Mouse (Mus musculus) heart, adult 2 months (tissue): Measurements from ENCODE around the gene Exosc2. TPM values are rescaled to one million over a fixed set of nuclear protein-coding genes. Genes with fewer than 3 reads are reported as not detected.
A peak's percentile ranks its signal among the peaks of the same experiment; 100 is the strongest.
"Not testable (repeated sequence)": the region's sequence is repeated elsewhere in the genome, so short reads cannot be mapped to it uniquely, and the experiment has no call there.

ENCODE experiments used
- DNase-seq, 2 experiments: peaks; one replicate each; pipeline ENCODE4 v3.0.0; 2021
- H3K27ac ChIP-seq: fragments of 200-600 bp; 2 replicates; pipeline ENCODE4 v1.8.1; 2022
- H3K27me3 ChIP-seq: fragments of 200-500 bp; 2 replicates; pipeline ENCODE4 v1.6.1; 2012; ENCODE audit warnings: mild to moderate bottlenecking, low read length, inconsistent platforms, mixed read lengths; ENCODE audit not compliant: control insufficient read depth, insufficient read depth
- H3K36me3 ChIP-seq: fragments of 200-500 bp; 2 replicates; pipeline ENCODE4 v1.6.1; 2012; ENCODE audit warnings: low read length, inconsistent platforms; ENCODE audit not compliant: control insufficient read depth, insufficient read depth
- H3K4me1 ChIP-seq: fragments of 200-500 bp; 2 replicates; pipeline ENCODE4 v1.6.1; 2011; ENCODE audit warnings: low read length; ENCODE audit not compliant: control insufficient read depth, insufficient read depth
- H3K4me3 ChIP-seq: fragments of 200-600 bp; 2 replicates; pipeline ENCODE4 v1.8.1; 2022
- H3K79me2 ChIP-seq: fragments of 200-500 bp; replicated peaks from 2 replicates; pipeline ENCODE4 v1.6.1; 2012; ENCODE audit warnings: mild to moderate bottlenecking, inconsistent platforms, low read length, moderate library complexity, mixed read lengths; ENCODE audit not compliant: control insufficient read depth, insufficient read depth
- H3K9ac ChIP-seq: fragments of 200-500 bp; 2 replicates; pipeline ENCODE4 v1.6.1; 2012; ENCODE audit warnings: low read depth, mild to moderate bottlenecking, control low read depth, inconsistent platforms, low read length, mixed read lengths
- CTCF ChIP-seq: fragments of 200-600 bp; IDR thresholded peaks from 2 replicates; pipeline ENCODE4 v1.8.1; 2022; ENCODE audit warnings: antibody characterized with exemption, mild to moderate bottlenecking, moderate library complexity
- EP300 ChIP-seq: fragments of 200-500 bp; IDR thresholded peaks from 2 replicates; pipeline ENCODE4 v1.6.1; 2011; ENCODE audit warnings: low read depth, low read length, control low read depth; ENCODE audit not compliant: insufficient read depth
- POLR2A ChIP-seq: fragments of 200-500 bp; IDR thresholded peaks from 2 replicates; pipeline ENCODE4 v1.6.1; 2011; ENCODE audit warnings: mild to moderate bottlenecking, low read depth, low read length, control low read depth; ENCODE audit not compliant: insufficient read depth
- WGBS: fragments of 180-500 bp; shearing (Covaris S2); methylation state at CpG from one replicate; pipeline ENCODE4 v1.1.7; 2018; 5-methylcytosine and 5-hydroxymethylcytosine counted together
- intact Hi-C: fragments of 180-260 bp; cut with DNase I; formaldehyde crosslinking; loops from one replicate; pipeline ENCODE4 v1.15.1; 2025
- polyA plus RNA-seq: library from polyadenylated mRNA; depleted of rRNA; stranded (reverse); fragments of >200 nt; gene quantifications from 2 replicates; pipeline ENCODE4 v1.2.3, GENCODE M21; 2012
- total RNA-seq, 2 experiments: library from RNA; stranded (reverse); gene quantifications; 2 replicates each; pipeline ENCODE4 v1.2.3; 2021

The Exosc2 gene
- total and polyA plus RNA-seq, 3 experiments: 5.5 to 9.0 (median 8.7) TPM

GRCm38 (mm10) chr2:31656374-31656773, 14.1 kb upstream of the Exosc2 start:
- Histone ChIP-seq H3K4me3 (no peak overlapping the region), H3K36me3 (no peaks in the 10 kb centered on the region), H3K27me3 (peaks cover 15% of the 10 kb centered on the region), H3K4me1 (no peaks in the 10 kb centered on the region), H3K79me2 (no peaks in the 10 kb centered on the region), H3K9ac (no peak overlapping the region), H3K27ac (no peak overlapping the region)
- intact Hi-C loops: no loop called here
- WGBS: 88% methylated on average over 7 of the region's 7 CpGs
- no peak for TF ChIP-seq POLR2A
- no peak for TF ChIP-seq CTCF
- no peak for TF ChIP-seq EP300
- no peak for DNase-seq

- DNase-seq: no peak
- Histone ChIP-seq H3K9ac (no peak overlapping the region), H3K27ac (no peak overlapping the region), H3K79me2 (no peaks in the 10 kb centered on the region), H3K27me3 (peaks cover under 1% of the 10 kb centered on the region), H3K4me1 (no peaks in the 10 kb centered on the region), H3K4me3 (no peak overlapping the region), H3K36me3 (no peaks in the 10 kb centered on the region)
- intact Hi-C loops: no loop called here
- 58% methylated on average over 8 of the region's 8 CpGs for WGBS
- TF ChIP-seq EP300 (no peak), CTCF (no peak), POLR2A (no peak)
These were observed 7.3 kb upstream of the Exosc2 start for GRCm38 (mm10) chr2:31662939-31663803.

DNA sequence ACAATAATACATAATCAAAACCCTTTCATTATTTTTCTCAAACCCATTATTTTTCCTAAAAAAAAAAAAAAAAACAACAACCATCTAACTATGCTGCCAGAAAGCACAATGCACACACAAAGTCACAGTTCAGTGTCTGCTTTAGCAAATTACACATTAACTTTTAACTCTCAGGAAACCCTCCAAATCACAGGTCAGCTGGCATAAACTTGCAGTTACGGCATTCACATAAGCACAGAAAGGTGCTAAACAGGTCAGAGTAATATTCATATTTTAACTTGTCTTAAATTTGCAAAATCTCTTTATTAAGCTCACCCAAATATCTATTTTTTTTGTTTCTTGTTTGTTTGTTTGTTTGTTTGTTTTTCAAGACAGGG, 6.7 kb upstream of the Exosc2 start:
- no peaks in the 10 kb centered on the region for H3K27me3 ChIP-seq
- no peaks in the 10 kb centered on the region for H3K36me3 ChIP-seq
- no peak overlapping the region for H3K27ac ChIP-seq
- H3K4me1 ChIP-seq: no peaks in the 10 kb centered on the region
- no peak overlapping the region for H3K4me3 ChIP-seq
- intact Hi-C loops: no loop called here
- WGBS: 95% methylated on average over 1 of the region's 1 CpGs
- no peaks in the 10 kb centered on the region for H3K79me2 ChIP-seq
- no peak for DNase-seq
- TF ChIP-seq CTCF (no peak), POLR2A (no peak), EP300 (no peak)
- H3K9ac ChIP-seq: no peak overlapping the region

DNA sequence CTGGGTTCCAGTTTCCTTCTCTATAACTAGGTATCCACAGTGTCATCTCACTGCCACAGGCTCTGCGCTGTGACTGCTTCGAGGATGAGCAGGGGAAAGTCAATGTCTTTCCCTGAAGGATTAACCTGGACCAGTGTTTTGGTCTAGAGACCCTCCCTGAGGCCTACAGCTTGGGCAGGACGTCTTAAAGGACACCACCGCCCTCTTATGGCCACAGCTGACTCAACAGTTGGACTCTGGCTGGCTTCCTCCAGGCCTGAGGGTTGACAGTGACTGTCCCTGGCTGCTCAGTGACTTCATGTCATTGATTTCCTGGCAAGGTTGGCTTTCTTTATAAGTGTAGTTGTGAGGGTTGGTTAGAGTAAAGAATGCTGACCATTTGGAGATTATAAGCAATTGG, 3.2 kb upstream of the Exosc2 start:
- 32% methylated on average over 4 of the region's 4 CpGs for WGBS
- intact Hi-C loops: no loop called here
- H3K9ac ChIP-seq: no peak overlapping the region

DNA sequence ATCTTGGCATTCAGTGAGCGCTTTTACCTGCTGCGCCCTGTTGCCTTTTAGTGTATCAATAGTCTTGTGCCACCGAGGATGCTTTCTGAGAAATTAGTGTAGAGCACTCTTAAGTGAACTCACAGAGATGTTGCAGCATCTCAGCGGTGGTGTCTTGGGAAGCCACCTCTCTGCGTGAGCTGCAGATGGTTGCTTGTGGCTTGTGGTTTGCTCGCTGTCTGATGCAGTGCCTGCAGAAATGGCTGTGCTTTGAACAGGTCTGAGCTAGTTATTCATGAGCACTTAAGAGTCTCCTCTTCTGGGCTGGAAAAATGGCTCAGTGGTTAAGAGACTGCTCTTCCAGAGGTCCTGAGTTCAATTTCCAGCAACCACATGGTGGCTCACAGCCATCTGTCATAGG, 8.1 kb downstream of the Exosc2 start:
- no peaks in the 10 kb centered on the region for H3K79me2 ChIP-seq
- no peak overlapping the region for H3K4me3 ChIP-seq
- WGBS: 92% methylated on average over 6 of the region's 6 CpGs
- TF ChIP-seq EP300: no peak
- no peak for TF ChIP-seq CTCF
- TF ChIP-seq POLR2A: no peak
- intact Hi-C loops: no loop called here
- H3K9ac ChIP-seq: no peak overlapping the region
- no peaks in the 10 kb centered on the region for H3K27me3 ChIP-seq
- DNase-seq: no peak
- H3K36me3 ChIP-seq: no peaks in the 10 kb centered on the region
- H3K4me1 ChIP-seq: no peaks in the 10 kb centered on the region
- H3K27ac ChIP-seq: no peak overlapping the region

More for the DNA sequence above, 3.2 kb upstream of the Exosc2 start:
- TF ChIP-seq CTCF: peak; percentile 50
- TF ChIP-seq POLR2A: no peak
- Histone ChIP-seq H3K79me2 (no peaks in the 10 kb centered on the region), H3K27me3 (no peaks in the 10 kb centered on the region), H3K4me3 (no peak overlapping the region), H3K27ac (no peak overlapping the region), H3K36me3 (no peaks in the 10 kb centered on the region), H3K4me1 (peaks cover 3% of the 10 kb centered on the region)
- DNase-seq: no peak

DNA sequence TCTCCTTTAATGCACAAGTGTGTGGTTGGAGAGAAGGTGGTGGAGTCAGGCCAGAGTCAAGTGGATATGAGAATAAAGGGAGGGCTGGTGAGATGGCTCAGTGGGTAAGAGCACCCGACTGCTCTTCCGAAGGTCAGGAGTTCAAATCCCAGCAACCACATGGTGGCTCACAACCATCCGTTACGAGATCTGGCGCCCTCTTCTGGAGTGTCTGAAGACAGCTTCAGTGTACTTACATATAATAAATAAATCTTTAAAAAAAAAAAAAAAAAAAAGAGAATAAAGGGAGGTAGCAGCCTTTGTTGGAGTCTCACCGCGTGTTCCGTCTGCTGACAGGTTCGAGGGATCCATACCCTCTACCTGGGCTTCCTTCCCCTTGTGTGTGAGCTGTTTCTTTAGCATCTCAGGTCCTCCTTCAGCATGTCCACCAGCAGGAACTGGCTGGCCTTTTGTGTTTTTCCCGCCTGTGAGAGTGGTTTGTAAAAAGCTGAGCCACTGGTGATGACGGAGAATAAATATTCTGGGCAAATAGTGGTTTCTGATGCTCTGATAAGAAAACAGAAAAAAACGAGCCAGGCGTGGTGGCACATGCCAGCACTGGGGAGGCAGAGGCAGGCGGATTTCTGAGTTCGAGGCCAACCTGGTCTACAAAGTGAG, 10.7 kb downstream of the Exosc2 start:
- intact Hi-C loops, H3K27ac ChIP-seq, DNase-seq, H3K4me1 ChIP-seq, H3K36me3 ChIP-seq, H3K27me3 ChIP-seq, H3K79me2 ChIP-seq, H3K4me3 ChIP-seq, H3K9ac ChIP-seq: not testable (repeated sequence)
- WGBS: 90% methylated on average over 15 of the region's 15 CpGs
- peak; percentile 54 for TF ChIP-seq CTCF
